Mouse (Mus musculus) left cerebral cortex, adult 9 months (tissue): ENCODE data around the gene C130050O18Rik.
"Not testable (repeated sequence)": the region's sequence is repeated elsewhere in the genome, so short reads cannot be mapped to it uniquely, and the experiment has no call there.

ENCODE experiments used
- DNase-seq, 2 experiments: peaks; one replicate each; pipeline ENCODE4 v3.0.0; 2022; ENCODE audit warnings: low spot score in 2 of 2

C130050O18Rik gene

DNA sequence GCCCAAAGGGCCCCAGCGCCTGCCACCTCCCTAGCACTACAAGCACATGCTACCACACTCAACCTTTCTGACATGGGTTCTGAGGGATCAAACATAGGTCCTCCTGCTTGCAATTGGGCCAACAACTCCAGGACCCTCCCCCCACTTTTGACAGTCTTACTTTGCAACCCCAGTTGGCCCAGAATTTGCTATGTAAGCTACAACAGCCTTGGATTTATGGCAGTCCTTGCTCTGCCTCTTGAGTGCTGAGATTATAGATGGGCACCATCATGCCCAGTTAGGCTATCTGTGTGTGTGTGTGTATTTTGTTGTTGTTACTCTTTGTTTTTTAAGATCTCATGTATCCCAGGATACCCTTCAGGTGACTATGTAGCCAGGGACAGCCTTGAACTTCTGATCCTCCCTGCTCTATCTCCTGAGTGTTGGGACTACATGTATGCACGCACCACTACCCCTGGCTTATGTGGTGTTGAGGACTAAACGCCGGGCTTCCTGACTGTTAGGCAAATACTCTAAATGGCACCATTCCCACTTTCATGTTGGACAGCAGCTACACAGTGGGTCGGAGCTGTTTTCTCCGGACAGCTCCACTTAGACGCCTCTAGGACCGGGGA lies 25.2 kb upstream of the C130050O18Rik start:
- DNase-seq, result no peak

DNA sequence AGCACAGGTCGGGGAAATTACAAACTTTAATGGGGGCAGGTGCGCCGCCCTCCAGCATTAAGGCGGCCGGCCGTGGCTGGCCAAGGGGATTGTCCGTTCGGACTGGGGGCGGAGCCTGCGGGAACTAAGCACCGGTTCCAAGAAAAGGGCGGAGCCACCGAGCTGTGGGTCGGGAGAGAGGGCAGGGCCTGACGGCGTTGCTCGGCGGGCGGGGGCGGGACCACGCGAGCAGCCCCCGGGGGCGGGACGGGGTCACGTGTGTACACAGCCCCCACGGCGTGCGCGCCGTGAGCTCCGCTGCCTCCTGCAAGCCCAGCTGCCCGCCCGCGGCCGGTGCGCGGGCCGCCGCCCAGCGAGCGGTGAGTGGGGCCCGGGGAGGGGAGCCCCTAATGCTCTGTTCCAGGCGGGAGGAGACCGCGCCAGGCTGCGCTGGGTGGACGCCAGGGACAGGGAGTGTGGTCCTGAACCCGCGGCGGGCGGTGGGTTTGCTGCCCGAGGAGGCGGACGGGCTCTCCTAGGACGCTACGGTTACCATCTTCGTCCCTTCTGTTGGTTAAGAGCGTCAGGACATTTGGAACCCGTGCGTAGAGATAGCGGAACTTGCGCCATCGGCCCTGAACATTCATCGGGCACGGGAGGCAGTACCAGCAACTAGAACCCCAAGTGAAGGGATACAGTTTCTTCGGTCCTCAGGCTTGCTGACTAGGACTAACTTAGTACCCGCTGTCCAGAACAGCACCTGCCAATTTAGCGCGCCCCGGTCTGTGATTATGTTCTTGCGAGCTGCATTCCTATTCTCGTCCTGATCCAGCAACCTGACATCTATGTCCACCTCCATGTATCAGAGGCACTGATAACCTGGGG lies 24.5 kb upstream of the C130050O18Rik start:
- DNase-seq, result peak; percentile 76 to 87

DNA sequence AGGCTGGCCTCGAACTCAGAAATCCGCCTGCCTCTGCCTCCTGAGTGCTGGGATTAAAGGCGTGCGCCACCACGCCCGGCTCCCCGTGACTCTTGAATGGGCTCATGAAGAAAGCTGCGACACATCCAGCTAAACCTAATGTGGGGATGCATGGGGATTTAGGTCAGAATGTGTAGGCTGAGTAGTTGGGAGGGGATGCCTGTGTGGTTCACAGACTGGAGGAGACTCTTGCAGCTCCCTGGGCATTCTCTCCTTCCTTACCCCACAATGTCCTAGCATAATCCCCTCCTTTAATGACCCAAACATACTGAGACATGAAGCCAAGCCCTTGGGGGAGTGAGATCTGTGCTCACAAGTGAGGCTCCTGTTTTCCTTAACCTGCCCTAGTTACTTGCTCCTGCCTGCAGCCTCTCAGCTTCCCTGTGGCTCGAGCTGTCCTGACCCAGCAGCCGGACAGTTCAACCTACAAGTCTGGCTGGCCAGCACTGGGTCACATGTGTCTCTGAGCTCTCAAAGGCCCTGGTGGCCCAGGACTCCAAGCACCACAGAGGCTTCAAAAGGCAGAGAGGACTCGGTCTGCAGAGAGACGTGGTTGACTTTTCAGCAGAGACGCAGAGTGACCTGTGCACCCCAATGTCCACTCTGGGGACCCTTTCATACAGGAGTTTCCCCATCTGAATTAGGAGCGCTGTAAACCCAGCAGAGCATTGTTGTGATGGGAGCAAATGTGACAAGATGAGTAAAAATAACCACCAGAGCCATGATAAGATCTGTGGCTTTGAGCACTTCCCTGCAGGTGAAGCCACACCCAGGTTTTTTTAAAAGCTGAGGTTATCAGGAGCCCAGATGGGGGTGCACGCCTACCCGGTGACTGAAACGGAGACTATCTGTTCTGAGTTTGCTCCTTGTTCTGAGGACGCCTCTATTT lies 23.2 kb upstream of the C130050O18Rik start:
- DNase-seq, result no peak

DNA sequence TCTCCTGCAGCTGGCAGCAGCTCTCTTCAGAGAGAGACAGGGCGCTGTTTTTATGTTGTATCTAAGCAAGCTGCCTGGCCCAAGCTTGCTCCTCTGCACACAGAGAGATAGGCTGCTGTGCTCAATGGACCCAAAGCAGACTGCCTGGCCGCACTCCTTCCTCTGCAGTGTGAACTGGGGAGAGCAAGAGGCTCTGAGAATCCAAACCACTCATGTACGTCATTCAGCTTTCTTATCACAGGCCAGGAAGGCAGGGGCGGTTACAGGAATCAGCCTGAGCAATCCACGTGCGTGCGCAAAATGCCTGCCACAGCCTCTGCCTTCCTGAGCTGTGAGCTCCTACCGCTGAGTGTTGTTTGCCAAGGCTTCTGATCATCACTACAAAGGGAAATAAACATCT lies 22.3 kb upstream of the C130050O18Rik start:
- peak in 1 of 2 experiments; percentile 75 for DNase-seq

DNA sequence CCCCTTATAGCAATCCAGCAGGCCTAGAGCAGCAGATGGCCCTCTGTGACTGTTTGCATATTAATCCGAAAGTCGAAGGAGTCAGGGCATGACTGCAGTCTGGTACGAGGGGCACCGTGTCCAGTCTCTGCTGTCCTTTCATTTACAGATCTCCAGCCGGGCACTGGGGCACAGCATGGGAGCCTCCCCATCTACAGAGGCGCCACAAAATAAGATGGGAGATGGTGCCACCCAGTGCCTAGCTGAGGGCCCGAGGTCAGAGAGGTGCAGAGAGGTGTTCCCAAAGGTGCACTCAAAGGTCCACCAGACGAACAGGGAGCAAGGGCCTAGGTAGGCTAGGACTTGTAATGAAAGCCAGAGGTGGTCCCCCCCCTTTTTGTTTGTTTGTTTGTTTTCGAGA lies 21.8 kb upstream of the C130050O18Rik start:
- DNase-seq, result no peak

DNA sequence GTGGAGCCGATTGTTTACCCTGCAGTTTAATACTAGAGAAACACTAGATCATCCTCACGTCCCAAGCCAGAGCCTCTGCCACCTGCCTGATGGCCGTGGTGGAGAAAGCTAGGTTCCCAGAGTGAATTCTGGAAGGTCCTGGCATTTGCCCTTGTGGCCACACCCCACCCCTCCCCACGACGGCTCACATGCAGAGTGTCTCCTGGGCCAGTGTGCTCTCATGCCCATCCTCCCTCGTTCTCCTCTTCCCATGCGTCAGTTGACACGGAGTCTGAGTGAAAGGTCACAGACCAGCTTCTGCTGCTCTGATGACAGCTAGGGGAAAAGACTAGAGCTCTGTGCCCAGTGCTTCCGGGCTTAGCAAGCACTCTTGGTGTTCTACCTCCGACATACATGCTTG lies 20.5 kb upstream of the C130050O18Rik start:
- no peak for DNase-seq

DNA sequence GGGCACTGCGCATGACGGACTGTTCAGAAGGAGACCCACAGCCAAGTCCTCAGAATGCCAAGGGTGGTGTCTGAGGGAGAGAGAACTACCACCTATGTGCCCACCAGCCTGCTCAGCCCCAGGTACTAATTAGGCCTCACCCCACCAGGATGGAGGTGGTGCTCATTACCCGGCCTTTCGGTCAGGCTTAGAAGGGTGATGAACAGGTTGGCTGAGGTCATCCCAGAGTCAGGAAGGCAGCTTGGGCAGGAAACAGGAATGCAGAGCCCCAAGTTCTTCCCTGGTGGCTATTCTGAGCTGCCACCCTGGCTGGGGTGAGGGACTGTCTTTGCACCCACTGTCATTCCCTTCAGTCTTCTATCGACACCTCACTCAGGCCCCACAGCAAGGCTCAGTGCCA lies 19.0 kb upstream of the C130050O18Rik start:
- DNase-seq, result no peak

DNA sequence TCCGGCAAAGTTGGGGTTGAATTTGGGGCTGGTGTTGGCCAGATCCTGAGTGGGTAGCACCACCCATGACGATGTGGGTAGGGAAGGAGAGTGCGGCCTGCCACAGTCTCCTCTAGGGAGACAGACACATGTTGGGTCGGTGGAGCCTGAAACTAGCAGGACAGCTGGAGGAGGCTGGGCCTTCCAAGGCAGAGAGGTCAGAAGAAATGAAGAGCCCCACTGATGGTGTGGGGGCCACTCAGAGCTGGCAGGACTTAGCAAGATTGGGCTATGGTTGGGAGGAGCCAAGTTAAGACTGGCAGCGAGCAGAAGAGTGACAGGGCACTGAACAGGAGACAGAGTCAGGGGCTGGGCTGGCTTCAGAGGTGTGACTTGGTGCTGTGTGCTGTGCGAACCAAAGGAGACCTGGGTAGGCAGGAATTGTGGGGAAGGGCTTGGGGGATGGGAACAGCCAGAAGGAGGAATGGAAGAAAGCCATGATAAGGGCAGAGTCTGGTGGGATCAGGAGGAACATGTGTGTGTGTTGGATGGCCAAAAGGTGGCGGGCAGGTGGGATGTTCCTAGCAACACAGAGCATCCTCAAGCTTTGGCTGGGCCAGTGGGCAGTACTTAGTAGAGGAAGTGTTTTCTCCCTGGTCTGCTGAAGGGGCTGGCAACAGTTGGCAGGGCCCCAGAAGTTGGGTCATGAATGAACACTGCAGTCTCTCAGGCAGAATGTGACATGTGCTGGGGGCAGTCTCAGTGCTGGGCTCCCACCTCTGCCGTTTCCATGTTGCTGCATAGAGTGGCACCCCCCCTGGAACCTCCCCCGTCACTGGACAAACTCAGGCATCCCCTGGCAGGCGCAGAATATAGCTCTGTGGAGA lies 17.5 kb upstream of the C130050O18Rik start:
- no peak for DNase-seq

DNA sequence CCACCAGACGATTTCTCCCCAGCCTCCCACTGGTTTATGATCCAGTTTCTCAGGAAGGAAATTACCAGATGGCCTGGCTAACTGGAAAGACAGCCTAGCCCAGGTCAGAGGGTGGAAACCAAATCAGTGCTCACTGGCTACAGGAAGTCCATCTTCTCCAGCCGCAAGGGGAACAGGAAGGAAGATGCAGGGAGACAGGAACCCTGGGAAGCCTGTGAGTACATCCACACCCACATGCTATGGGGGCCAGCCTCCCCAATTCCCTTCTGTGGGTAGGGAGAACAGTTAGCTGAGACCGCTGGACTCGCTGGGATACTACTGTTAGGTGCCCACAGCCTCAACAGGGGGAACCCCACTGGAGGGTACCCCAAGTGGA lies 16.9 kb upstream of the C130050O18Rik start:
- no peak for DNase-seq

DNA sequence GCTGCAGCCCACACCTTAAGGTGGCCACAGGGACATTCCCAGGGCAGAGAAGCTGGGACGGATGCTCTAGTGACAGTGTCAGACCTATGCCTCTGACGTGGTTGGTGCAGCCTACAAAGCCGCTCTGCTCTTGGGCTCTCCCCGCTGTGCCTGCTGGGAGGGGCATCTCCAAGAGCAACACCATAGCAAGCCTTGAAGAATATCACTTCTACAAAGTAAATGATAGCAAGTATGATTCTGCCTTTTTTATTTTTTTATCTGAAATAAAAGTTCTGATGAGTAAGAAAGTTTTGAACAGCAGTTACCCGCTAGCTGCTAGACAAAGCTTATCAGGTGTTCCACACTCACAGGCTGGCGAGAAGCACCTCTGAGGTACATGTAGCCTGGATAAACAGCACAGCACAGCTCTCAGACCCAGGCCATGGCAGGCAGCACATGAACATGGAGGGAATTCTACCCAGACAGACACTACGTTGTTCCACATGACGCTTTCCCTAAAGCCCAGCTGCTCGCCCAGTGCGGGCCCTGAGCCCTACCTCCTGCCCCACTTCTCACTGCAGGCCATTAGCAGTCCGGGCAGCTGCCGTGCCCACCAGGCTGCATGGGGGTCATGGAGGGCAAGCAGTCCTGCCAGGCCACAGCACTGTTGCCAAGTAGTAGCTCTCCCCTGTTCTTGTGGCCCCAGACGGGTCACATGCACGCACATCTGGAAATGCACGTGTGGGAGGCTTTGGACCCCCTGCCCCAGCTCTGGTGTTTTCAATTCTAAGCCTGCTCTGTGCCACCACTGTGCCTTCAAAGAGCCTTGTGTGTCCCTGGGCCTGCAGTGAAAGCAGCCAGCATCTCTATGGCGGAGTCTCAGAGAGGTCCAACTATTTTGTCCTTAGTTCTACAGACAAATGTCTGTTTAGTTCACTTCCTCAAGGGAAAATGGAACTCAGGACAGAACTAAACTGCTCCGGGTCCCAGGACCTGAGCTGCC lies 16.1 kb upstream of the C130050O18Rik start:
- DNase-seq, result peak in 1 of 2 experiments; percentile 52

DNA sequence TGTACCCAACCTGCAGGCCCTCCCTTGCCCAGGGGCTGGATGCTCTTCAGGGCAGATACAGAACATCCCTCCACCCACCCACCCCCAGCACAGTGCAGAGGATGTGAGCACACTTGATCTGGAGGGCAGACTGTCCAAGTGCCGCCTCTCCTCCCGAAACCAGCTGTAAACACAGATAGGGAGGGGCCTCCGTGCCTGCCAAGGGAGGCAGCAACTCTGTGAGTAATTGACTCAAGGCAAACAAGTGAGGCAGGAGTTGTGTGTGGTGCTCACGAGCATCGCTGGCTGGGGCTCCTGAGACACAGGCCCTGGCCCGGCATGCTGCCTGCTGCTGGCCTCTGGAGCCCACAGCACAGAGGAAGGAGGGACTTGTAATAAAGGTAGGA lies 15.4 kb upstream of the C130050O18Rik start:
- peak in 1 of 2 experiments; percentile 54 for DNase-seq

DNA sequence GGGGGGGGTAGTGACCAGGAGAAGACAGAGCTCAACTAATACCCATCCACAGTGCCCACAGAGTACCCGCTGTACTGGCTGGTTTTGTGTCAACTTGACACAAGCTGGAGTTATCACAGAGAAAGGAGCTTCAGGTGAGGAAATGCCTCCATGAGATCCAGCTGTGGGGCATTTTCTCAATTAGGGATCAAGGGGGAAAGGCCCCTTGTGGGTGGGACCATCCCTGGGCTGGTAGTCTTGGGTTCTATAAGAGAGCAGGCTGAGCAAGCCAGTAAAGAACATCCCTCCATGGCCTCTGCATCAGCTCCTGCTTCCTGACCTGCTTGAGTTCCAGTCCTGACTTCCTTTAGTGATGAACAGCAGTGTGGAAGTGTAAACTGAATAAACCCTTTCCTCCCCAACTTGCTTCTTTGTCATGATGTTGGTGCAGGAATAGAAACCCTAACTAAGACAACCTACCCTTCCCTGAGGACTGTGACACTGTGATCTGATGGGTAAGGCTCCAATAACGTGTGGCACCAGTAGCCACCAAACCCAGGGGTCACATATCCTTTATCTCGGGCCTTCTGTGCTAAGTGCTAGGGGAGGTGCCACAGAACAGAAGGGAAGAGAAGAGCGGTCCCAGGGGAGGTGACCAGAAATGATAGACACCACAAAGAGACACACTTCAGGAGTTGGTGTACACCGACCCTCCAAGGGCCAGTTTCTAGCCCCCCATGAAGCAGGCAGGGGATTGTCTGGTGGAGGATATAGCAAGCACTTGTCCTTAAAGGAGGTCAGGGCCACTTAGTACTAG lies 14.6 kb upstream of the C130050O18Rik start:
- DNase-seq, result not testable (repeated sequence)

DNA sequence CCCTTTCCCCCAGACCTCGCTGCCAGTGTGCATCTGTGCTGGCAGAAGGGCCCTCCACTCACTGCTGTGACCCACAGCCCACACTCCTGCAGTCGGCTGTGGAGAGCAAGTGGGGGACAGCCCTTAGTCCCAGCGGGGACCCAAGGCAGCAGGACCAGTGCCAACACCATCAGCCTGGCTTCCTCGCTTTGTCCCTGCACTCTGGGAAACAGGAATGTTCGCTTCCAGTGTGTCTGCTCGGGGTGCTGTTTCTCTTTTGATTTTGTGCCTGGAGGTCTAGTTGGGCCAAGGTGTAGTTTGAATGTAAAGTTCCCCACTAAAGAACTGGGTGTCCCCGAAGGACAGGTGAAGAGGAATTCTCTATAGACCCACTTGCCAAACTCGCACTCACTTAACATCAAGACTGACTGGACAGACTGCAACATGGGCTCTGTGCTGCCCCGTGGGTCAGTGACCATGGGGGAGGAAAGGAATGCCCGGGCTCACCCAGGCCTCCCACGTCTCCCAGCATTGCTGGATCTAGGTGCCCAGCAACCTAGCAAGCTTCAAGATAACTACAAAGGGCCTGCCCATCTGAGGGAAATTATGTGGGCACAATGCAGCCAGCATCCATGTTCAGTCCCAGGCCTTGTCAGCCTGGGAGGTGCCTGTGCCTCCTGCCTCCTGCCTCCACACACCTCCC lies 13.6 kb upstream of the C130050O18Rik start:
- DNase-seq, result no peak

DNA sequence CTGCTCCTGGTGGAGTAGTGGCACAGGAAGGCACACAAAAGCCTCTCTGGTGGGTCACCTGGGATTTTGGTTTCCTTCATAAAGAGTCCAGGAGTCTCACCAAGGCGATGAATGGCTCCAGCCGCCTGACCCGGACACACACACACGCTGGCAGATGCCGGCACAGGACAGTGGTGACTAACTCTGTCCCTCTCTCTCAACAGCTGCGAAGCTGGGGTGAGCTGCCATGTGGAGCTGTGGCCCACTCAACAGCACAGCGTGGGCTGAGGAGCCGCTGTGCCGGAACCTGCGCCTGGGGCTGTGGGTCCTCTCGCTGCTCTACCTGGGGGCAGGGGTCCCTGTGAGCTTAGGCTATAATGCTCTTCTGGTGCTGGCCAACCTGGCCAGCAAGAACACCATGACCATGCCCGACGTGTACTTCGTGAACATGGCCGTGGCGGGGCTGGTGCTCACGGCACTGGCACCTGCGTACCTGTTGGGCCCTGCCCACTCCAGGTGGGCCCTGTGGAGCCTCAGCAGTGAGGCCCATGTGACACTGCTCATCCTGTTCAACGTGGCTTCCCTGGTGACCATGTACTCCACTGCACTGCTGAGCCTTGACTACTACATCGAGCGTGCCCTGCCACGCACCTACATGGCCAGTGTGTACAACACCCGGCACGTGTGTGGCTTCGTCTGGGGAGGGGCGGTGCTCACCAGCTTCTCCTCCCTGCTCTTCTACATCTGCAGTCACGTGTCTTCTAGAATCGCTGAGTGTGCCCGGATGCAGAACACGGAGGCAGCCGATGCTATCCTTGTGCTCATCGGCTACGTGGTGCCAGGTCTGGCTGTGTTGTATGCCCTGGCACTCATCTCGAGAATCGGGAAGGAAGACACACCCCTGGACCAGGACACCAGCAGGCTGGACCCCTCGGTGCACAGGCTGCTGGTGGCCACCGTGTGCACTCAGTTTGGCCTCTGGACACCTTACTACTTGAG lies 12.6 kb upstream of the C130050O18Rik start:
- no peak for DNase-seq

DNA sequence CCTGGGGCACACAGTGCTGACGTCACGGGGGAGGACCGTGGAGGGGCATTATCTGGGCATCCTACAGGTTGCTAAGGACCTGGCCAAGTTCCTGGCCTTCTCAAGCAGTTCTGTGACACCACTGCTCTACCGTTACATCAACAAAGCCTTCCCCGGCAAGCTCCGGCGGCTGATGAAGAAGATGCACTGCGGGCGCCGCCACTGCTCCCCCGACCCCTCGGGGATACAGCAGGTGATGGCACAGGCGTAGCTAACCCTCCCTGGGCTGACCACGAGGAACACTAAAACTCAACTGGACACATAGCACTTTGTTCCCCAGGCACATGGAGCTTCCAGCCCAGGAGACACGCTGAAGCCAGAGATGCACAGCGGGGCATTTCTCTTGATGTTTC lies 11.9 kb upstream of the C130050O18Rik start:
- DNase-seq, result no peak

DNA sequence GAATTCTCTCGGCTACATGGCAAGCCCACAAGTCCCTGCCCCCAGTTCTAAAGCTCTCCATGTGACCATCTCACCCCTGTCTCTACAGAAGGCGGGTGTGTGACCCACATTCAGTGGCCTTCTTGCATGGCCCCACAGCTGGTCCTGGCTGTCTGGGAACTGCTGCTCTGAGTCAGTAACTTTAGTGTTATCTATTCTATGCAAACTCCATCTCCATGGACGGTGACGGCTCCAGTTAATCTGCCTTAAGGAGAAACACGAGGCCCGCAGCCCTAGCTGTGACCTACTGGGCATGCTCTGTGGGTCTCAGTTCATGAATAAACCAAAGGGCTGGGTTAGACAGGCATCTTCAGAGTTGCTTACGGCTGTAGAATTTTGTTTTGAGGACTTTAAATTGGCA lies 10.7 kb upstream of the C130050O18Rik start:
- DNase-seq, result no peak

DNA sequence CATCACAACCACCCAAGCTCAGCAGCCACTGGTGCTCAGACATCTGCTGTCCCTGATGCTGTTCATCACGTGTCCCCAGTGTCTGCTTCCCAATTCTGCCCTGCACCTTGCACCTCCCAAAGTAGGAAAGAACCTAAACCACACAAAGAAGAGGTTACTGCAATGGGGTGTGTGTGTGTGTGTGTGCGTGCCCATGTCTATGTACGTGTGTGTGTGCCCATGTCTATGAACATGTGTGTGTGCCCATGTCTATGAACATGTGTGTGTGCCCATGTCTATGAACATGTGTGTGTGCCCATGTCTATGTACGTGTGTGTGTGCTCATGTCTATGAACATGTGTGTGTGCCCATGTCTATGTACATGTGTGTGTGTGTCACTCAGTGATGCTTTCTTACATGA lies 9.6 kb upstream of the C130050O18Rik start:
- DNase-seq, result no peak
